Mouse (Mus musculus): ENCODE results near the gene Akap5. TPM values are rescaled to one million over a fixed set of nuclear protein-coding genes. Genes with fewer than 3 reads are reported as not detected.

Gene Akap5
- polyA plus RNA-seq (2017; shearing (Covaris generic)), result 1.7 TPM

GRCm38 (mm10) chr12:76324679-76325431, at the start of gene Akap5:
Gene Akap5 (plus strand): TSS chr12:76324891.

GRCm38 (mm10) chr12:76369206-76369977, 44.7 kb downstream of the Akap5 start, which contains the start of gene Zbtb25:
Gene Zbtb25 (minus strand): TSS chr12:76369602.

GRCm38 (mm10) chr12:76369978-76370830, 45.5 kb downstream of the Akap5 start, which contains the start of gene Zbtb1:
Gene Zbtb1 (plus strand): TSS chr12:76370266.

Other genes starting within 250 kb of the Akap5 start
- not detected for gene Esr2, start 147.6 kb upstream of the Akap5 start, polyA plus RNA-seq (2017; shearing (Covaris generic))
- not detected for gene Tex21, start 78.1 kb upstream of the Akap5 start, polyA plus RNA-seq (2017; shearing (Covaris generic))
- 63.5 TPM for gene Mthfd1, start 69.6 kb upstream of the Akap5 start, polyA plus RNA-seq (2017; shearing (Covaris generic))
- gene Zbtb25, start 44.7 kb downstream of the Akap5 start, polyA plus RNA-seq (2017; shearing (Covaris generic)), result 15.3 TPM
- gene Zbtb1, start 45.4 kb downstream of the Akap5 start, polyA plus RNA-seq (2017; shearing (Covaris generic)), result 22.8 TPM
- 4.8 TPM for gene Hspa2, start 79.3 kb downstream of the Akap5 start, polyA plus RNA-seq (2017; shearing (Covaris generic))
- gene Ppp1r36, start 92.6 kb downstream of the Akap5 start, polyA plus RNA-seq (2017; shearing (Covaris generic)), result not detected
- gene Plekhg3, start 206.0 kb downstream of the Akap5 start, polyA plus RNA-seq (2017; shearing (Covaris generic)), result 1.5 TPM